Mouse (Mus musculus) thymus, adult 2 months (tissue): ENCODE data around the gene Psg25.
"Not testable (repeated sequence)": the region's sequence is repeated elsewhere in the genome, so short reads cannot be mapped to it uniquely, and the experiment has no call there.

Experiments used
- CTCF ChIP-seq: fragments of 200-500 bp; IDR thresholded peaks from 2 replicates; pipeline ENCODE4 v1.5.1; 2012; ENCODE audit warnings: mild to moderate bottlenecking, control low read depth, low read length, moderate library complexity, borderline replicate concordance; ENCODE audit not compliant: control insufficient read depth, poor library complexity, insufficient read depth; ENCODE audit errors: extremely low read depth
- POLR2A ChIP-seq: fragments of 200-500 bp; IDR thresholded peaks from 2 replicates; pipeline ENCODE4 v1.6.1; 2012; ENCODE audit warnings: mild to moderate bottlenecking, low read length, control low read depth, moderate library complexity; ENCODE audit not compliant: control insufficient read depth, poor library complexity, insufficient read depth; ENCODE audit errors: extremely low read depth

- TF ChIP-seq POLR2A, CTCF: not testable (repeated sequence)
These were observed 23.7 kb upstream of the Psg25 start for GRCm38 (mm10) chr7:18555751-18556150.
